Mouse (Mus musculus) ovary, adult 18-20 months (tissue): Measurements from ENCODE around the gene Ift46.

Source experiments
- DNase-seq: peaks from one replicate; pipeline ENCODE4 v3.0.0; 2022; ENCODE audit warnings: low spot score, mixed read lengths

The Ift46 gene

GRCm38 (mm10) chr9:44767101-44768028 lies at the start of gene Ift46, which contains the start of gene Arcn1:
Gene Ift46 (plus strand): TSS chr9:44767908.
Gene Arcn1 (minus strand): TSS chr9:44767845.
- peak; percentile 75 for DNase-seq

GRCm38 (mm10) chr9:44718937-44719631 lies 48.6 kb upstream of the Ift46 start:
- no peak for DNase-seq

GRCm38 (mm10) chr9:44719632-44720357 lies 47.9 kb upstream of the Ift46 start:
- no peak for DNase-seq

GRCm38 (mm10) chr9:44720358-44721153 lies 47.2 kb upstream of the Ift46 start:
- DNase-seq = no peak

GRCm38 (mm10) chr9:44721154-44721876 lies 46.4 kb upstream of the Ift46 start:
- DNase-seq = peak; percentile 91

- DNase-seq = no peak
Measured at GRCm38 (mm10) chr9:44721877-44722186, 45.9 kb upstream of the Ift46 start.

- no peak for DNase-seq
Measured at GRCm38 (mm10) chr9:44722575-44722974, 45.1 kb upstream of the Ift46 start.

- DNase-seq = no peak
Measured at GRCm38 (mm10) chr9:44723008-44723407, 44.7 kb upstream of the Ift46 start.

- DNase-seq = no peak
Measured at GRCm38 (mm10) chr9:44723521-44724041, 44.1 kb upstream of the Ift46 start.

- DNase-seq = peak; percentile 57
Measured at GRCm38 (mm10) chr9:44724223-44724622, 43.5 kb upstream of the Ift46 start.

- no peak for DNase-seq
Measured at GRCm38 (mm10) chr9:44724665-44725064, 43.0 kb upstream of the Ift46 start.

GRCm38 (mm10) chr9:44726431-44727146 lies 41.1 kb upstream of the Ift46 start:
- DNase-seq = no peak

- no peak for DNase-seq
Measured at GRCm38 (mm10) chr9:44727441-44727840, 40.3 kb upstream of the Ift46 start.

GRCm38 (mm10) chr9:44732130-44732549 lies 35.6 kb upstream of the Ift46 start:
- DNase-seq = no peak

- DNase-seq = no peak
Measured at GRCm38 (mm10) chr9:44732921-44733530, 34.7 kb upstream of the Ift46 start.

GRCm38 (mm10) chr9:44733671-44734523 lies 33.8 kb upstream of the Ift46 start:
- no peak for DNase-seq

- peak; percentile 80 for DNase-seq
Measured at GRCm38 (mm10) chr9:44734524-44735494, 32.9 kb upstream of the Ift46 start, which contains the start of gene Phldb1. Gene Phldb1 (minus strand): TSS chr9:44735198.
